Mouse (Mus musculus) retina, embryonic 14.5 days (tissue): Measurements from ENCODE around the gene Shank2.
A peak's percentile ranks its signal among the peaks of the same experiment; 100 is the strongest.

Source experiments
- DNase-seq: peaks from one replicate; pipeline ENCODE4 v3.0.0-alpha.2; 2015; ENCODE audit warnings: low spot score

The Shank2 gene

DNA sequence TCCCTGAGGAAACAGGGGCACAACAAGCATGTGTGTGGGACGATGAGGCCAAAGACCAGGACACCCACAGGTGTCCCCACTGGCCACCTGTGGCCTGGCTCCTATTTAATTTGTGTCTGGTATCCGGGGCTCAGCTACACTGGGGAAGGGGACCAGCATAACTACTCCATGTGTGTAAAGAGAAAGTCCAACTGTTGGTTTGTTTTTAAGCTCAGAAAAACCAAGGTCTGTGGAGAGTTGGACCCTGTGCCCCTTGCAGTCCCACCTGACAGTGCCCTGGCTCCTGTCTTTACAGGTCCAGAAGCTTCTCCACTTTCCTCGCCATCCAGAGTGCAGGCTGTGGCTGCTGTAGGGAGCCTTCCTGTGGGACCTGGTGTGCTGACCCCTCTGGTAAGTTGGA lies at the start of gene Shank2:
Gene Shank2 (plus strand): TSS at position 301 of the 400 bp plus-strand sequence.
- no peak for DNase-seq

DNA sequence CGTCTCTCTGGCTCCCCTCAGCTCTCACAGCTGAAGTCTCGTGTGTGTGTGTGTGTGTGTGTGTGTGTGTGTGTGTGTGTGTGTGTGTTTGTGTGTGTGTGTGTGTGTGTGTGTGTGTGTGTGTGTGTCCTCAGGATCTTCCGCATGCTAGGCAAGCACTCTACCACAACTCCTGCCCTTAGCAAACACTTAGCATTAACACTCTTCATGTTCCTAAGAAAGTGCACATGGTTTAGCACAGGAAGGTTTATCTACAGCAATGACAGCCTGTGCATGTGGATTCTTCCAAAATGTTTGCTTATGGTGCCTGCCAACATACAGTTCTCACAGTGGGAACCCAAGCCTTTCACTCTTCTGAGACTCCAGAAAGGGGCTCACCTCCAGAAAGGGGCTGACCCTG lies 49.6 kb upstream of the Shank2 start:
- DNase-seq = no peak

DNA sequence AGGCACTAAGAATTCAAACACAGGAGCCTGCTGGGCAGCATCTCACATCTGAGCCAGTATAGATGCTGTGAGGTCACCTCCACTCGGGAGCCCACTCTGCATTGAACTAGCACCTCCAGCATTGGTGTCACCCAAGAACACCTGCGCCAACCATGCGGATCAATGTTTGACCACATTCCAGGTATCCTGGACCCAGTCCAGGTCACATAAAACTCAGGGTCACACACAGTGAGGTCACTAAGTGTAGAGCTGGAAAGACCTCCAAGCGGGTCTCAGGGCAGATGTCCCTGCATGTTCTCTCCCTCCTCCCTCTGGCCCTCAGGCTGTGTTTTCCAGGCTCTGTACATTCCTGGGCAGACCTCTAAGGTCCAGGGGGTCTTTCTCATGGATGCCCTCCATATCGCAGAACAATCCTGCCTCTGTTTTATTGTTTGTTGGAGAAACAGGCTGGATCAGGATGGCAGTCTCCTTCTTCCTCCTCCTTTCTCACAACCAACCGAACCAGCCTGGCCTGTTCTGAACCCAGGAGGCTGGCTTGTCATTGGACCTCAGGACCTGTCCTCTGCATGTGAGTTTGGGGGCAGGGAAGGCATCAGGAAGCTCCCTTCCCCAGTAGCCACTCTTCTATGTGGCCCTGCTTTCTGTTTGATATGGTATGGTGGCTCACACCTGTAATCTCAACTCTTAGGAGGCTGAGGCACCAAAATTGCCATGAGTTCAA lies 45.0 kb upstream of the Shank2 start:
- no peak for DNase-seq

DNA sequence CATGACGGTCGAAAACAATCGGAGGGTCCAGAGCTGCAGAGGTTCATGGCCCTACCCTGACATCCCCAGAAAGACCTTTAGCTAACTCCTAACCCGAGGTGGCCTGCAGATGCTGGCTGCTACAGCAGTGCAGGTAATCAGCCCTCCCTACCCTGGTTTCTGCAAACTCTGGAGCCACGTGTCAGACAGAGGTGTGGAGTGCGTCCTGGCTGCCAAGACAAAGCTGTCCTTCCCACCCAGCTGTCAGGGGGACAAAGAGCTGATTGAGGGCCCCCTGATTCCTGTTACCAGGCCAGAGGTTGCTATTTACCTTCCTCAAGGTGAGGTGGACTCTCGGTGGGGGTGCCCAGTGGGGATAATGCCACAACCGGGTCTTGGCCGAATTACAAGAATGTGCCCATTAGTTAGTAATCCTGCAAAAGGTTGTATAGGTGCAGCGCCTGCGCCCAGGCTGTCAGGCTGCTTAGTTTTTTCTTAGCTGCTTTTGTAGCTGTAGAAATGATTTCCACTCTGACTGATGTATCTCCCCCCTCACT lies 43.6 kb upstream of the Shank2 start:
- no peak for DNase-seq

DNA sequence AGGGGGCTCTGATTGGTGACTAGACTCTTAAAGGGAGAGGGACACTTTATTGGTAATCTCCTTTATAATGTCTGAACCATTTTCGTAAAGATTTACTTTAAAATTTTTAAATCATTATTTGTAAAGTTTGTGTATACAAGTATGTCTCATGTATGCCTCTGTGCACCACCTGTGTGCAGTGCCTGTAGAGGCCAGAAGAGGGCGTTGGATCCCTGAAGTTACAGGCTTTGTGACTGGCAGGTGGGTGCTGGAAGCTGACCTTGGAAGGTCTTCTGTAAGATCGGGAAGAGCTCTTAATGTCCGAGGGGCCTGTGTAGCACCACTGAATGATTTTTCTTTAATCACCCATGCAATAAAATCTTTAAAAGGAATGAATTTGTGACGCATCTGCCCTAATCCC lies 37.9 kb upstream of the Shank2 start:
- DNase-seq = no peak

DNA sequence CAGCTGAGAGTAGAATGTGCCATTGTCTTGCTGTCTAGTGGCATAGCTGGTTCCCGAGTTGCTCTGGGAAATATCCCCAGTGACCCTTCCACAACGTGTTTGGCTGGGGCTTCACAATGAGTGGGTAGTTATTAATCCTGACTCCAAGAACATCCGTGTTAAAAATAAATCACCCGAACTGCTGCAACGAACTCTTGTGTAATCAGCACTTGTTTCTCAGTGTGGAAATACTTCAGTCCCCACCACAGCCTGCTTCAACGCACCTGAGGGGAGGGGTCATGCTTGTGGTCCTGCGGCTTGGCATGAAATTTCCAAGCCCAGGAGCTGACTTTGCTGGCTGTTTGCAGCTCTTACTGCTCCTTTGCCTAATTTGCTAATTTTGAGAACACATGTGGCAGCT lies 35.1 kb upstream of the Shank2 start:
- no peak for DNase-seq

DNA sequence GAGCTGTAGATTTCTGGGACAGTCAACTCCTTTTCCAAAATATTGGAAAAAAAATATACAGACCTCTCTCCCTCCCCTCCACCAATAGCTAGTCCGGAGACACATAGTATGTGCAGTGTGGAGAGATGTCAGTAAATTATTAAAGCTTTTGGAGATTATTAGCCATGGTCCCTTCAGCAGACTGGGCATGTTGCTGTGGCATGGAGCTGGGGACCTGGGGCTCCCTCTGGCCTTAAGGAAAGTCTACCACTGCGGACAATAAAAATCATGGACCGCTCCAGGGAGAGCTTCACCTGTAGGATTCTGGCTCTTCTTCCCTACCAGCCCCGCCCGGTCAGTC lies 24.3 kb upstream of the Shank2 start:
- DNase-seq = no peak

DNA sequence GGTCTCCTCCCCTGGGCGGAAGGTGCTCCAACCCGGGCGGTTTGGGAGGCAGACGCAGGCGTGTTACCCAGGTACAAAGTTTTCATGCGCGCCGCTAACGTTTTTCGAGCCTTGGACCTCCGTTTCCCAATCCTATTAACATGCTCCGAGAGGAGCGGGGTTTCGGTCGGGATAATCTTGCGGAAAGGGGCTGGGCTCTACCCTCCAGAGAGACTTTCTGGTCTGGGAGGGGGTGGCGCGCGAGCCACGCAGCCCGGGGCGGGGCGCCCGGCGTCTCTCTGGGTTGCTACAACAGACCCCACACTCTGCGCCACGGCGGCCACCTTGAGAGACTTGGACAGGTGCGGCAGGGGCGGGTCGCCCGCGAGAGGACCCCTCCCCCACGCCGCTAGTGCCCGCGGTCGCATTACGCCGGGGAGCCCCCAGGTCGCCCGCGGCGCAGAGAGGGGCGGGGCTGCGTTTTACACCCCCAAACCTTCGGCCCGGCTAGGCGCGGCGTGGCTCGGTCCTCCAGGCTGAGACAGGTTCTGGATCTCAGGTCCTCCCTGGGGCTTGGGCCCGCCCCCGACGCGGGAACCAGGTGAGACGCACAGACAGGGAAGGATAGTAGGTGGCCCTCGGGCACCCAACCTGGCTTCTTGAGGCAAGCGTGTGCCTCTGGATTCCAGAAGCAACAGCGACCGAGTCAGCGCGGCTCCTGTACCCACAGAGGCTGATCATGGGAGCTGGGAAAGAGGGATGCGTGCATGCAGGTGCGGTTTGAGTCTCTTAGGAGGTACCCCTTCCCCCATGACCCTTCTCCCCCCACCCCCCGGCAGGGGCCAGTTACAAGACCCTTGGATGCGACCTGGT lies 23.7 kb upstream of the Shank2 start:
- peak; percentile 41 for DNase-seq

DNA sequence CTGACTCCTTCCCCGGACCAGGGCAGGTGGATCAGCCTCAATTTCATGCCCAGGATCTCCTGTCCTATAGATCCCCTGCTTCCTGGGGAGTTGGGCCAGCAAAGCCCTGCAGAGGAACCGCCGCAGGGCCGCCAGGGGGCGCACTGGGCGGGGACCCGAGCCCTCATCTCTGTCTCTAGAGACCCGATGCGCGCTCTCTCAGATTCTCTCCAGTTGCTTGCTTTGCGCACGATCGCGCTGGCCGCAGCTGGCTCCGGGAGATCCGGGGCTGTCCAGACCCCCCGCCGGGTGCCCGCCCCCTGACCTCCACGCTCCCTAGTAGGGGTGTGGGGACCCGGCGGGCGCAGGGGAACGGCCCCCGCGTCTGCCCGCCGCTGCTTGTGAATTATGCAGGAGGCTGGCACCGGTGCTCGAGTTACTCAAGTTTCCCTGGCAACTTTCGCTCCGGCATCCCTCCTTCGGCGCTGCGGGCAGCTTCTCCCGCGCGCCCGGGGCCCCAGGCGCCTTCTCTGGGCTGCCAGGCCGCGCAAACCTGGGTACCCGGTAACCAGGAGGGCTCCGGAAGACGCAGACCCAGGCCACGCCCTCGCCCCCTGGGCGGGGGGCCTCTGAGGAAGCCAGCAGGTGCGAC lies 22.9 kb upstream of the Shank2 start:
- peak; percentile 89 for DNase-seq

DNA sequence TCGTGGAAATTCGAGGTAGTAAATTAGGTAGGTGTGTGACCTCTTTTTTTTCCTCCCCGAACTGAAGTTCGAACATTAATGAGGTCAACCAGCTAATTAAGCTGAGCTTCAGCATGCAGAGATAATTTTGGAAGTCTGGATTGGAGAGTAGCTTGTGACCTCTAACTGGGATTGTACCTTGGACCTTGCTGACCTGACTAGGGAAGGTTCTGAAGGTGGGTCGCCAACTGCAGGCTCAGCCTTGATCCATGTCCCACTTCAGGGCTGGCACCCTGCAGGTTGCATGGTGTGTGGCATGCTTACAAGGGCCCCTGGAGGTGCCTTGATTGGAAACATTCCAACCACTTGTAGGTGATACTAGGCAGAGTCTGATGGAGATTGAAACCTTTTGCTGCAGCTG lies 21.7 kb upstream of the Shank2 start:
- no peak for DNase-seq

DNA sequence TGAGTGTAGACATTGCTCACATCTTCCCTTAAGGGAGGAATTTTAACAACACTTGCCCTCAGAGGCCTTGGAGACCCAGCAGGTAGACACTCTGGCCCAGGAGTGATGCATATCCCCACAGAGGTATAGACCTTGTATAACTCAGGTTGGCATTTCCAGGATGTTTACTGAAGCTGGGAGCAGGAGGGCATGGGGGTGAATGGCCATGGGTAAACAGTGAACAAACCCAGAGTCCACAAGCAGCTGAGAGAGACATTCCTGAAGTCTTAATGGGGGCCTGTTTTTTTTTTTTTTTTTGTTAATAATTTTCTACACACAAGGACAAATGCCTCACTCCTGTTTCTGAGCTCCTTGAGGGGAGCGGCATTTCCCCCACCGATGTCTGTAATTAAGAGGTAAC lies 15.4 kb upstream of the Shank2 start:
- DNase-seq = no peak

DNA sequence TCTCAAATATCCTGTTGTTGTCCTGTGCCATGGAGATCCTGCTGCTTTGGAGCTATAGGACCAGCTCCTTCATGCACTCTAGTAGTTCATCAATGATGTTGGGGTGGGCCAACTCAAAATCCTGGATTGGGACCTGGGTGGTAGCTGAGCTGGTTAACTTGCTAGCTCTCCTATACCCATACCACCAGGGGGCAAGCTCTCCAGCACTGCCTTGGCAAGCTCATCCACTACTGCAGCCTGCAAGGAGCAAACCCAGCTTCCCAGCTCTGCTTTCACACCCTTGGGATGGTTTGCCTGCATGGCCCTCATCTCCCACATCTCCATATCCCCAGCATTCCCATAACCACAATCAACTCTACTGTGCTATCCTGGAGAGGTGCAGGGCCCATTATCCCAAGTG lies 10.6 kb upstream of the Shank2 start:
- no peak for DNase-seq

DNA sequence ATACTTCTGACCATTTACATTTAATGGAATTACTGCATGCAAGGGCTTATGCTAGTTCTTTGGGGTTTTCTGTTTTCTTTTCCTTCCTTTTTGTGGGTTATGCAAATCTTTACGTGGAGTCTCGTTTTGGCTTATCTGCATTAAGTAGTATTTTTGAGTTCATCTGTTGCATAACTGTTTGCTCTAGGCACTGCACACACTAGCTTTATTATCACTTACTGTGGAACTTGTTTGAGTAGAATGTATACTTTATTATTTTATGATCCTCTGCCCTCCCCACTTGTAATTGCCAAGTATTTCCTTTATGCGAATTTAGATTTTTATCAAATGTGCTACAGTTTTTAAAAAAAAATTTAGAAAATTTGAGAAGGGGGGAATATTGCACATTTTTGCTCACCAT lies 2.7 kb upstream of the Shank2 start:
- no peak for DNase-seq

DNA sequence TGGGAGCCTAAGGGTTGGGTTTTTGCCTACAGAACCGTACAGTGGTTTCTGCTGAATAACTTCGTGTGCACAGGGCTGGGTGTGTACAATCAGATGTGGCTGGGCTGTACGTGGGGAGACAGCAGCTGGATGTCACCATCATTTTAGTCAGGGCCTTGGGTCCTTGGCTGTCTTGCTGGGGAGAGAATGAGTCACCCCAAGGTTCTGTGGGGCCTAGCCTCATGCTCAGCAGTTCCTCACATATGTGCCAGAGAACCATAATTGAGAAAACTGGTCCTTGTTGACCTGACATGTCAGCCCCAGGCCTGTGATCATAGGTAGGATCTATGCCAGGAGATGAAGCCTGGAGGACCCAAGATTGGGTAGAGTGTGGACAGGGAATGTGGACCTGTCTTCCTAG lies 1.7 kb downstream of the Shank2 start:
- no peak for DNase-seq

DNA sequence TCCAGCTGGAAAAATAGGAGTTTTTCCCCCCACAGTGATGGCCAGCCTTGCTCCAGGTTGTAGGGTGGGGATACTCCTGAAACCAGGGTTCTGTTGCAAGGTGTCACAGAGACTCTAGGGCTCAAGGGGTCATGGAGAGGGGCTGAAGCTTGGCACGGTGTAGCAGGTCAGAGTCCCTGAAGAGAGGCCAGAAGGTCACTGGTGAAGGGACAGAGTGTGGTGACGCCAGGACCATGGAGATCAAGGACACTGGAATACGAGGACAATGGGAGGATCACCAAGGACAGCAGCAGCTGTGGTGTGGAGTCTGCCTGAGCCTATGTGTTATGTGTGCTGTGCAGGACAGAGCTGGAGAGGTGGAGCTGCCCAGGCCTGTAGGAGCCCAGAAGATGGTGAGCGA lies 6.4 kb downstream of the Shank2 start:
- DNase-seq = no peak

DNA sequence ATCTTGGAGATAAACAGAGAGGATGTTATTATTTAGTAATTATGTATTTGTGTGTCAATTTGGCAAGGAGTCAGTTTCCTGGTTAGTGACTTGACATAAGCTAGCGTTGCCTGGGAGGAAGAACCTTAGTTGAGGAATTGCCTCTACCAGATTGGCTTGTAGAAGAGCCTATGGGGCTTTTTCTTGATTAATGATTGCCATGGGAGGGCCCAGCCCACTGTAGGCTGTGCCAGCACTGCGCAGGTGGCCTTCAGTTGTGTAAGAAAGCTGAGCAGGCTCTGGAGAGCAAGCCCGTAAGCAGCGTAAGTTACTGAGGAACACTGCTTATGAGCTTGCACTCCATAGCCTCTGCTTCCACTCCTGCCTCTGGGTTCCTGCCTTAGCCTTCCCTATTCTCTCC lies 7.3 kb downstream of the Shank2 start:
- no peak for DNase-seq

DNA sequence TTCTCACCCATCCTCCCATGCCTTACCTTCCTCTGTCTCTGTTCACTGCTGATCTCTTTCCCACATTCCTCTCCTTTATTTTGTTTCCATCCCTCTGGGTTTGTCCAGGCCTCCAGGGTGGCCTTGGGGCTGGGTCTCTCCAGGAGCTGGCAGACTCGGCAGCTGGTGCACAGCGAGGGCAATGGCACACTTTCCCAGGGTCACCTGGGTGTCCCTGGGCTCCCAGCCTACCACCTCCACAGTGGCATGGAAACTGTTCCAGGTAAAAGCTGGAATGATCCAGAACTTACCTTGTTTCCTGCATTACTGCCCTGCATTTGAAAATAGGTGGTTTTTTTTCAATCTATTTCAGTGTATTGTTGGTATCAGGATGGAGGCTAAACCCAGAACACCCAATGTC lies 12.8 kb downstream of the Shank2 start:
- no peak for DNase-seq

DNA sequence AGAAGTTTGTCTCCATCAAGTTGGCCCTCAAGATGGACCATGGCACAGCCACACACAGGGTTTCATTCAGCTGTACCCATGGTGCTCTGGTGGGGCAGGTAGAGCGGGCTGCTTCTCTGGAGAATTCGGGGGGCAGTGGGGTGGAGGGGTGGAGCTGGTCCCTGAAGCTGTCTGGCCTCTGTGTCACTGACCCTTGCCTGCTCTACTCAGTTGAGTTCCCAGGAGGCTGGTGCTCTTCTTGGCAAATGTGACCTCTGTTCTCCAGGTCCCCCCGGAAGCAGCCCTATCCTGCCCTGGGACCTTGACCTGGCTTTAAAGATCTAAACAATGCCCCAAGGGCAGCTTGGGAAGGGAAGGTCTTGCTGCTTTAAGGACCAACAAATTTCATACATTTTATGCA lies 20.1 kb downstream of the Shank2 start:
- DNase-seq = no peak

DNA sequence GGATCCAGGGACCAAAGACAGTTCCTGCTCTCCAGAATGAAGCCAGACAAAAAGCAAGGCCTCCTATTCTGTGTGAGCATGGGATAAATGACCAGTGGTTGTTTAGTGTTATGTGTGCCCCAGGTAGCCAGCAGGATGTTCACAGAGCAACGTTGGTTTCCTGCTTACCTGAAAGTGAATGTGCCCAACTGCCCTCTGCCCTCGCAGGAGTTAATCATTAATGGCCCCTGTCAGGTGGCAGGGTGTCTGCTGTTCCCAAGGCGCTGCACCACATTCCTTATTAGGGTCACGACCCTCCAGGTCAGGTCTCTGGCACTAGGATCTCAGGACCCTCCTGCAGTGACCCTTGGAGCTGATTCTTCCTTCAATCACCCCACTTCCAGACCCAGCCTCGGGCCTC lies 21.0 kb downstream of the Shank2 start:
- no peak for DNase-seq

DNA sequence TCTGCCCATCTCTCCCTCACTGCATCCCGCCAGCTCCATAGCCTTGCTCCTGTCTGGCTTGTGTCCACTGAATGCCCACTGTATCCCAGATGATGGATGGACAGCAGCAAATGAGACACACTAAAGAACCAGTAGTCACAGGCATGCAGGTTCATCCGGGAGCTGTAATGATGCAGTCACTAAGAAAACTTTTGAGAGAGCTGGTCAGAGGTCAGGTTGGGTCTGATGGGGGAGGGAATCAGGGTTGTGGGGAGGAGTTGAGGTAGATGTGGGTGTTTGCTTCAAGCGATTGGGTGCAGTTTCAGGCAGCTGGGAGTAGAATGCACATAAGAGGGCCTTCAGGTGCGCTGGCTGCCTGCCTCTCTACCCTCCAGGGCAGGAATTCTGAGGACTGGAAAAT lies 21.8 kb downstream of the Shank2 start:
- no peak for DNase-seq

DNA sequence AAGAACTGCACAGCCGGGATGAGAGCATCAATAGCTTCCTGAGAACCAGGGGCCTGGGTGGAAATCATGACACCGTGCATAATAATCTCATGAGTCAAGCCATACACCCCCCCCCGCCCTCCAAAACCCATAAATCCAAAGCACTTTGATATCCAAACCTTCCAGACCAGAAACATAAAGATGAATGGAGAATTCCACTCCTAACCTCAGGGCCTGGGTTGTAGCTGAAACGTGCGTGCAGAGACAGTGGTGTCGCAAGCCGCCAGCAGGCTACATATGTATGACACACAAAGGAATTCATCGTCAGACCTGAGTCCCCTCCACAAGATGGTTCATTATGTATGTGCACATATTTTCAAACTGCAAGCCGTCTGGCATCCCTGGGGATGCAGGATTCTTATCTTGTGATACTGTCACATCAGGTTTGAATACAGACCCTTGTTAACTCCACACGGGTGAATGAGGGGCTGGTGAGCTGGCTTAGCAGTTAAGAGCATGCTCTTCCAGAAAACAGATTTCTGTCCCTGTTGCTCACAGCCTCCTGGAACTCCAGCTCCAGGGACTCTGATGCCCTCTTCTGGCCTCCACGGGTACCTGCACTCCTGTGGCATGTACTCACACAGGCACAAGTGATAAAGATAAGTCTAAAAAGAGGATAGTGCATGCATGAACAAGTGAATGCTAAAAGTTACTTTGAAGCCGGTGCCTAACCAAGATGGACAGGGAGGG lies 24.5 kb downstream of the Shank2 start:
- DNase-seq = no peak

DNA sequence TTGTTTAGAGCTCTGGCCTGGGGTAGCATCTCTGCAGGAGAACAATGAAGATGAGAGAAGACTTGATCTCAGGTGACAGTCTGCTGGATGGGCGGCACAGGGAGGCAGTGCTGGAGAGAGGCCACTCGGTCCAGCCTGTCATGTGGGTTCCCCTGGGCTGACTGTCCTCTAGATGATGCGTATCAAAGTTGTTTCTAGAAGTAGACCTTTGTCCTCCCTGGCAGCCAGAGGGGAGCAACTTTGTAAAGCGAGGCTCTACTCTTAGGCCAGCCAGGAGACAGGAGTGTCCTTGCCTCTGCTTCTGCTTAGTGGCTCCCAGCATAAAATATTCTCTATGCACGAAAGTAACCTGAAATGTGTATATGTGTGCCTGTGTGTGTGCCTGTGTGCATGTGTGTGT lies 27.5 kb downstream of the Shank2 start:
- DNase-seq = no peak
